Mouse (Mus musculus) forebrain, embryonic 15.5 days (tissue): ENCODE measurements at regions not wholly inside any gene's neighbourhood (a gene's known extent, or its start where the extent isn't known, plus 50 kb on each side); places are given as distances from the start of the nearest gene placed in this dataset.
A peak's percentile ranks its signal among the peaks of the same experiment; 100 is the strongest.
"Not testable (repeated sequence)": the region's sequence is repeated elsewhere in the genome, so short reads cannot be mapped to it uniquely, and the experiment has no call there.

Source experiments
- ATAC-seq: fragments of 200-750 bp; cut with Nextera tagmentation; replicated peaks from 2 replicates; pipeline ENCODE4 v1.8.0; 2017; ENCODE audit warnings: mild to moderate bottlenecking, moderate TSS enrichment, moderate library complexity
- H3K27ac ChIP-seq: fragments of 300-500 bp; sonication (generic); replicated peaks from 2 replicates; pipeline ENCODE4 v1.5.1; 2015; ENCODE audit warnings: mild to moderate bottlenecking, inconsistent platforms
- H3K27me3 ChIP-seq: fragments of 300-500 bp; sonication (generic); 2 replicates; pipeline ENCODE4 v1.6.1; 2015; ENCODE audit warnings: inconsistent platforms
- H3K36me3 ChIP-seq: fragments of 300-500 bp; sonication (generic); 2 replicates; pipeline ENCODE4 v1.6.1; 2015; ENCODE audit warnings: mild to moderate bottlenecking, inconsistent platforms
- H3K4me1 ChIP-seq: fragments of 300-500 bp; sonication (generic); 2 replicates; pipeline ENCODE4 v1.6.1; 2015; ENCODE audit warnings: inconsistent platforms
- H3K4me2 ChIP-seq: fragments of 300-500 bp; sonication (generic); replicated peaks from 2 replicates; pipeline ENCODE4 v1.6.1; 2015; ENCODE audit warnings: mild to moderate bottlenecking, inconsistent platforms
- H3K4me3 ChIP-seq: fragments of 300-500 bp; sonication (generic); 2 replicates; pipeline ENCODE4 v1.5.1; 2015; ENCODE audit warnings: mild to moderate bottlenecking, inconsistent platforms
- H3K9ac ChIP-seq: fragments of 300-500 bp; sonication (generic); replicated peaks from 2 replicates; pipeline ENCODE4 v1.6.1; 2015; ENCODE audit warnings: mild to moderate bottlenecking, inconsistent platforms
- H3K9me3 ChIP-seq: fragments of 300-500 bp; sonication (generic); 2 replicates; pipeline ENCODE4 v1.6.1; 2016; ENCODE audit warnings: inconsistent platforms
- WGBS: fragments of 180-500 bp; shearing (Covaris S2); methylation state at CpG from one replicate; pipeline ENCODE4 v1.1.7; 2015; ENCODE audit warnings: mixed read lengths; 5-methylcytosine and 5-hydroxymethylcytosine counted together

DNA sequence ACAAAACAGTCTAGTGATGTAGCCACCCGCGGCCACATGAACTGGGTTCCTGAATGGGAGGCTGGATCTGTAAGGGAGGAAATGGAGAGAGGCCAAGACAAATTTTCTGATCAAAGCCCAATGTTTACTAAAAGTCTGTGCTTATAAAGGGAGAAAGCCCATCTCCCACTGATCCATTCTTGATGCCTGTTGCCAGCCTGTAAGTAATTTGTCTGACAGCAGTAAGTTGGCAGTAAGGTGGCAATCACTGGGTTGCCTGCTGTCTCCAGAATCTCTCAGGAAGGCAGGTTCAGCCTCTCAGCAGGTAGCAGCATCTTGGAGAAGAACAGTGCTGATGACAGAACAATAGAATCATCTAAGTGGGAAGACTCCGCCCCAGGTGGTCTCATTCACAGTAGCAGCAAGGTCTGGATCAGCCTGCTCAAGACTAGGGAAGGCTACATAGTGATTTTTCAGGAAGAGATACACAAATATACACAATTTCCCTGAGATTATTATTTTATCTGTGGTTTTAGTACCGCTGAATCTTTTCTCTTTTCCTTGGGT lies 327.9 kb downstream of the Impad1 start:
- ATAC-seq, result peak; percentile 53
- H3K4me2 ChIP-seq, result no peak overlapping the region
- no peak overlapping the region for H3K27ac ChIP-seq
- H3K9me3 ChIP-seq, result no peaks in the 10 kb centered on the region
- no peak overlapping the region for H3K4me3 ChIP-seq
- H3K27me3 ChIP-seq, result no peaks in the 10 kb centered on the region
- WGBS, result 36% methylated on average over 4 of the region's 4 CpGs
- no peaks in the 10 kb centered on the region for H3K36me3 ChIP-seq
- H3K9ac ChIP-seq, result no peak overlapping the region
- no peaks in the 10 kb centered on the region for H3K4me1 ChIP-seq

DNA sequence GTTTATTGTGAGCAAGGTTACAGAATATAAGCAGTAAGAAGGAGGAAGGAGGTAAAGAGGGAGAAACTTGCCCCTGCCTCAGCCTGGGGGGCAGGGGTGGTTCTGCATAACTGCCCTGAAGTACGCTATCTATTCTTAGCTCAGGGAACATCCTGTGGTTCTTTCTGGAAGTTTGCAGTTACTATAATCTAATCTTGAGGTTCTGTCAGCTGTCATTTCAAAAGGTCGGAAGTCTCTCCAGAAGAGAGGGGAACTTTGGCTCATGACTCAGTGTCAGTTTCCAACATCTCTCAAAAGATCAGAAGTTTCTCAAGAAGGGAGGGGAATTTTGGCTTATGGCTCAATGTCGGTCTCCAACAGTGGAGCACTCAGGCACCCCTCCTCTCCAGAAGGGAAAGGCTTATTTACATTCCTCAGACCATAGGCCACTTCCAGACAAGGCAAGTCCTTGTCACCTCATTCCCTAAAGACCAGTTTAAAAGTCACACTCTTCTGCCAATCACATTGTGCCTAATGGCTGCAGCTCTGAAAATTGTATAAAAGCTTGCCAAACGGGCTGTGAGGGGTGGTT lies 328.9 kb downstream of the Impad1 start:
- ATAC-seq, result no peak
- H3K4me3 ChIP-seq, result no peak overlapping the region
- no peaks in the 10 kb centered on the region for H3K36me3 ChIP-seq
- H3K9ac ChIP-seq, result no peak overlapping the region
- H3K4me2 ChIP-seq, result no peak overlapping the region
- H3K27ac ChIP-seq, result no peak overlapping the region
- H3K9me3 ChIP-seq, result no peaks in the 10 kb centered on the region
- H3K27me3 ChIP-seq, result no peaks in the 10 kb centered on the region
- WGBS, result 68% methylated on average over 4 of the region's 4 CpGs
- no peaks in the 10 kb centered on the region for H3K4me1 ChIP-seq

DNA sequence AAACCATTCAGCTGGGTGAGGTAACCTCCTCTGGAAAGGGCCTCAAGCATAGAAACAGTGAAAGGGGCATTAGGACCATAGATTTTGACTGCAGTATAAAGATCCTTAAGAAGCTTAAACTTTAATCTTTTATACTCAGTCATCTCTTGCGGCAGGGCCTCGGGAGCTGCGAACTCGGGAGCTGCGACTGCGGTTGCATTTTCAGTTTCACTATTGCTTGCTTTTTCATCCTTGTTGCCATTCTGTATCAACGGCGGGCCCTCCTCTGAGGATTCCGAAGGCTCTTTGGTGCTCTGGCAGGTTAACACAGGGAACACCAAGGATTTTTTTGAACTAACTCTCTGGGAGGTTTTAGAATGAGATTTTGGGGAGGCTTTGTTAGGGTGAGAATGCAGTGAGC lies 333.9 kb downstream of the Impad1 start:
- Histone ChIP-seq H3K27me3 (no peaks in the 10 kb centered on the region), H3K27ac (no peak overlapping the region), H3K4me2 (no peak overlapping the region), H3K4me3 (no peak overlapping the region), H3K4me1 (no peaks in the 10 kb centered on the region), H3K9me3 (no peaks in the 10 kb centered on the region), H3K36me3 (no peaks in the 10 kb centered on the region), H3K9ac (no peak overlapping the region)
- 67% methylated on average over 9 of the region's 9 CpGs for WGBS
- ATAC-seq, result no peak

DNA sequence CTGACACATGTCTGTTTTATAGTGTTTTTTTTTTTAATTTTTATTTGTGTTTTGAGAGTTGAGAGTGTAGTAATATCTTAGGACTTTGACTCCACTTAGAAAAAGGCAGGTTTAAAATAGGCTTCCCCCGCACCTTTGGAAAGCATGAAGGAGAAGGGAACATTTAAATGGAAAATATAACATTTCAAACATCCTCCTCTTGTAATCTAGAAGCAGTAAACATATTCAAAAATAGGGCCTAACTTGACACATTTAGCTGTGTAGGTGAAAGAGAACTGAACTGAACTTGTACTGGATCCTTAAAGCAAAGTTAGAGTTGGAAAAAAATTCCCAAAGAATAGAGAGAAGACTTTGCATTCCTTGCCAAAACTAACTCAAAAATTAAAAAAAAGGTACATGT lies 343.1 kb downstream of the Impad1 start:
- H3K4me1 ChIP-seq, result no peaks in the 10 kb centered on the region
- H3K27me3 ChIP-seq, result no peaks in the 10 kb centered on the region
- H3K4me3 ChIP-seq, result no peak overlapping the region
- no peak overlapping the region for H3K27ac ChIP-seq
- no peaks in the 10 kb centered on the region for H3K9me3 ChIP-seq
- no peak for ATAC-seq
- 95% methylated on average over 1 of the region's 1 CpGs for WGBS
- no peaks in the 10 kb centered on the region for H3K36me3 ChIP-seq
- no peak overlapping the region for H3K4me2 ChIP-seq
- H3K9ac ChIP-seq, result no peak overlapping the region

DNA sequence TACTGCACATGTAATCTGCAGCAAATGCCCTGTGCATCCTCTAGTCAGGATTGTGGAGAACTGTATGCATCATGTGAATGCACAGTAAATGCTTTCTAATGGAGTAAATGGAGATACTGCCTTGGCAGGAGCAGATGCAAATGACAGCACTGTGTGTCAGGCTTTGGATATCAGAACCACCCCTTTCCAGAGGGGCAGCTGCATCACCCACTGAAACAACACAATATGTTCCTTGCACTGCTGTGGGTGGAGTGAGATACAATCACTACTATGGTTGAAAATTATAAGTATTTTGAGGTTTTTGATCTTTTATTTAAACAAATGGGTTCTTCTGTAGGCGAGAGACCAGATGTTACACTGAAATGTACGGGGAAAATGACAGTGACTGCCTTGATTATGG lies 350.5 kb downstream of the Impad1 start:
- Histone ChIP-seq H3K4me2 (no peak overlapping the region), H3K27me3 (no peaks in the 10 kb centered on the region), H3K9ac (no peak overlapping the region), H3K9me3 (no peaks in the 10 kb centered on the region), H3K4me3 (no peak overlapping the region), H3K36me3 (no peaks in the 10 kb centered on the region), H3K27ac (no peak overlapping the region), H3K4me1 (no peaks in the 10 kb centered on the region)
- 82% methylated on average over 2 of the region's 2 CpGs for WGBS
- ATAC-seq, result no peak

DNA sequence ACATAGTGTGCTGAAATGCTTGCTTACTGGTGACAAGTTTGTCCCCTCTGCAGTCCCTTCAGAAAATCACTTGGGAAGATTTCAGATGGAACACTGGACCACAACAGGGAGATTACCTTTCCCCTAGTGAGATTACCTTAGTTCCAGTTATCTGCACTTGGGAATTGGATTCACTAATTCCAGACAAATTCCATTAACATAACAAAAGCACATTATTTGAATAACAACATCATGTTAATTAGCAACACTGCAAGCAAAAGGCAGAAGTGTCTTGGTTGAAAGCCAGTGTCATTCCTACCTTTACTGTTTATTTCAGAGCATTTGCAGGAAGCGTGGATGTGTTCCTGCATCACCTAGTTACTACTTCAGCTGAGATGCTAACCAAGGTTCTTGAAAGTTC lies 355.6 kb downstream of the Impad1 start:
- H3K4me3 ChIP-seq, result no peak overlapping the region
- no peaks in the 10 kb centered on the region for H3K27me3 ChIP-seq
- no peaks in the 10 kb centered on the region for H3K36me3 ChIP-seq
- H3K9me3 ChIP-seq, result no peaks in the 10 kb centered on the region
- no peak for ATAC-seq
- no peaks in the 10 kb centered on the region for H3K4me1 ChIP-seq
- no peak overlapping the region for H3K27ac ChIP-seq
- no peak overlapping the region for H3K4me2 ChIP-seq
- WGBS, result 48% methylated on average over 1 of the region's 1 CpGs
- no peak overlapping the region for H3K9ac ChIP-seq

DNA sequence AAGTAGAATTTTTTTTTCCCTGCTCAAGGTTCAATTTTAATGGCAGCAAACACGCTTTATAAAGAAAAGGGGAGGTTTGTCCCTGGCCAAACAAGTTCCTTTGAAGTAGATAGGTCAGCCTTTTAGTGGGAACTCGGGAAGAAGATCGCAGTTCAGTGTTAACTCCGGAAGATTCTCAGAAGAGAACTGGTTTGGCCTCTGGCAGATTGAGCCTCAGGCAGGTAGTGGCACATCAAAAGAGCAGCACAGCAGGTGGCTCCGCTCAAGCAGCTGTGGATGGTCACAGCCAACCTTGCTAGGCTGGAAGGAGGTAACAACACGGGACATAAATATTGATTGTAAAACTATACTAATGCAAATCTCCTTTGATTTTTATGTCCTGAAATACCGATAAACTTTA lies 347.2 kb upstream of the Sdr16c6 start:
- H3K9ac ChIP-seq, ATAC-seq: not testable (repeated sequence)
- 43% methylated on average over 7 of the region's 7 CpGs for WGBS

DNA sequence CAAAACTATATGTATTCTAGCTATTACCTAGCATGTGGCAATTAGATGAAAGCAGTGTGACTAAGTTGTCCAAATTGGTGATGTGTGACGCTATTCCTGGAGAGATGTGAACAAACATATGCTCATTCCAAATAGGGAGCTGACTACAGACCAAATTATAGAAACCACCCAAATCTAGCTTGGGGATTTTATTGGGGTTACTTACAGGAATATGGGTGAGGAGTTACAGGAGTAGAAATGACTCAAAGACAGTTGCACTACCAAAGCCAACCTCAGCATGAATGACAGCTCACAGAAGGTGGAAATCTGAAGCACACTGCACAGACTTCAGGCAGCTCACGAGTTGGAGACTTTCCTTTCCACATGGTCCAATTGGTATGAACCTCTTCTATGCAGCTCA lies 326.5 kb upstream of the Sdr16c6 start:
- H3K36me3 ChIP-seq, result no peaks in the 10 kb centered on the region
- ATAC-seq, result no peak
- no peak overlapping the region for H3K4me3 ChIP-seq
- no peaks in the 10 kb centered on the region for H3K27me3 ChIP-seq
- WGBS, result 75% methylated on average over 2 of the region's 2 CpGs
- H3K9me3 ChIP-seq, result no peaks in the 10 kb centered on the region
- H3K4me2 ChIP-seq, result no peak overlapping the region
- no peaks in the 10 kb centered on the region for H3K4me1 ChIP-seq
- no peak overlapping the region for H3K27ac ChIP-seq
- H3K9ac ChIP-seq, result no peak overlapping the region

More for the DNA sequence above, 347.2 kb upstream of the Sdr16c6 start:
- not testable (repeated sequence) for H3K27me3 ChIP-seq, H3K36me3 ChIP-seq, H3K4me1 ChIP-seq, H3K4me2 ChIP-seq, H3K27ac ChIP-seq, H3K9me3 ChIP-seq, H3K4me3 ChIP-seq

DNA sequence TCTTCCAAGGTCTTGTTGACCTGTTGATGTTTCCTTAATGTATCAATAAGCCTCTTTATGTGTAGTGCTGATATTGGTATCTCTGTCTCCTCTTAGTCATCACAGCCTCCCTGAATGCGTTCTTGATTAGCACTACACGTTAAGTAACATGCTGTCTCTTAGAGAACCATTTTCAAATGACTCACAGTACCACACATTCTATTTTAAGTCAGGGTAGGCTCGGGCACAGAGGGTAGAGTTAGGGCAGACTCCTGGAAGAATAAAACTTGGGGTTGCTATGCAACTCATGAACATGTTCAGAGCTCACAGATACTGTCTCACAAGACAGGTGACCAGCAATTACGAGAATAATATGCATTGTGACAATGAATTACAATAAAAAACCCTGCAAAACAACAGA lies 320.1 kb upstream of the Sdr16c6 start:
- H3K4me2 ChIP-seq, result no peak overlapping the region
- H3K27me3 ChIP-seq, result no peaks in the 10 kb centered on the region
- no peak for ATAC-seq
- H3K4me3 ChIP-seq, result no peak overlapping the region
- H3K27ac ChIP-seq, result no peak overlapping the region
- 81% methylated on average over 4 of the region's 4 CpGs for WGBS
- H3K9me3 ChIP-seq, result no peaks in the 10 kb centered on the region
- no peaks in the 10 kb centered on the region for H3K4me1 ChIP-seq
- no peaks in the 10 kb centered on the region for H3K36me3 ChIP-seq
- H3K9ac ChIP-seq, result no peak overlapping the region

DNA sequence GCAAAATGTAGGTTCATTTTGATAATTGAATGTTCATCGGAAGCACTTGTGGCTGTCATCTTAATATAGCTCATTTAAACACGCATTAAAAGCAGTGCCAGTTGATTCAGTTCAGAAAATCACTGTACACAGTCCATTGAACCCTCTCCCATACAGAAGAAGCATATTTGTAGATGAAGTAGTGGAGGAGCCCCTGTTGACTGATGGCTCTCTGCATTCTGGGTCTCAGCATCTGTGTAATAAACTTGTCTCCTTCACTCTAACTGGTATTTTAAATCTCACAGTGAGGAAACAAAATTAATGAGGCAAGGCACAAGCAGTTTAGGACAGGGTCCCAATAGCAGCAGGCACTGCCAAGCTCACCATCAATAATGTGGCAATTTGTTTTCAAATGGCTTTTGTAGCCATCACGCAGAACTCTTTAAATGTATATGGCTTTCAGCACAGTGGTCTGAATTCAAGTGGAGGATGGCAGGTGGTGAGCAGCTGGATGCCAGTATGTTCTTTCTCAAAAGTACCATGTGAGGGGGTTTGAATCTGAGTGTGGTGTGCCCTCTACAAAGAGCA lies 302.8 kb upstream of the Sdr16c6 start:
- 65% methylated on average over 3 of the region's 3 CpGs for WGBS
- H3K27ac ChIP-seq, result no peak overlapping the region
- ATAC-seq, result no peak

DNA sequence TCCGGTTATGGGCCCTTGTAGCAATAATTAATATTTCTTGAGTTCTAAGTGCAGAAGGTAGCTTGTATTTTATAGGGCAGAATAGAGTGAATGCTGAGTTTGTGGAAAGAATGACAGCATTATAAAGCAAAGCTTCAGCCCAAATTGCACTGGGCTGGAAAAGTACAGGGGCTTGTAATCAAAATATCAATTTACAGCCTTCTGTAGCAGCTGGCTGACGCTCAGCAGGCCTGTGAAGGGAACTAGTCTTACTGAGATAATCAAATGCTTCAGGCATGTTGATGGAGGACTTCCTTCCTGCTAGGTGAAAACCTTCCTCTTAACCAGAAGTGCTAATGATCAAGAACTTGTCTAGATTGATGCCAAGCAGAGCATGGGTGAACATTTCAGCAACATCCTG lies 257.9 kb upstream of the Sdr16c6 start:
- no peaks in the 10 kb centered on the region for H3K36me3 ChIP-seq
- no peak overlapping the region for H3K9ac ChIP-seq
- H3K4me2 ChIP-seq, result no peak overlapping the region
- H3K9me3 ChIP-seq, result no peaks in the 10 kb centered on the region
- no peak overlapping the region for H3K4me3 ChIP-seq
- no peak for ATAC-seq
- WGBS, result 52% methylated on average over 2 of the region's 2 CpGs
- no peaks in the 10 kb centered on the region for H3K4me1 ChIP-seq
- H3K27me3 ChIP-seq, result no peaks in the 10 kb centered on the region
- no peak overlapping the region for H3K27ac ChIP-seq

More for the DNA sequence above, 302.8 kb upstream of the Sdr16c6 start:
- Histone ChIP-seq H3K27me3 (no peaks in the 10 kb centered on the region), H3K9ac (no peak overlapping the region), H3K36me3 (no peaks in the 10 kb centered on the region), H3K4me1 (no peaks in the 10 kb centered on the region), H3K4me2 (no peak overlapping the region), H3K4me3 (no peak overlapping the region), H3K9me3 (no peaks in the 10 kb centered on the region)

DNA sequence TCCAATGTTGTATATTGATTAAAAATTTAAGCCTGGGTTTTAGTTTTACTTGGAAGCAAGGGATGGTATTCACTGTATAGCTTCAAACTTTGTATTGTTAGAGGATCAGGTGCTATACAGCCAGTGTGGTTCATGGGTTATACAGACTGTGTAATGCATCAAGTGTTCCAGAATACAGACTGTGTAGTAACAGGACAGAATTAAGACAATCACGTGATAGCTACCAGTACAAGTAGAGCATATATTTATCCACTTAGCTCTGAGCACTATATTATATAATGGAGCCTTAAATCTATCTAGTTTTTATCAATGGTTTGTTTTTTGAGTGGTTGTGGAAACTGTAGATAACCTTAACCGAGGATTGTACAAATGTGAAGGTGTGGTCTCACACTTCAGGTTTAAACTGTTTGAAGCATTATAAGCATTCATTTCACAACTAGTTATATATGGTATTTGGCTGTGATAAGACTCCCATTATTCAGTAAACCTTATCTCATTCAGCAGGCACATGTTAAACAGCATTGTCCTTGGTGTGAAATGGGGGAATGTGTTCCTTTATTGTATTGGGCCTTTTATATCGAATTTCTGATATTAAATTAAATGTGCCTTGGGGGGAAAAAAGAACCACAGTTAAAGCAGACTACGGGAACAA lies 256.3 kb upstream of the Sdr16c6 start:
- H3K4me1 ChIP-seq, result no peaks in the 10 kb centered on the region

DNA sequence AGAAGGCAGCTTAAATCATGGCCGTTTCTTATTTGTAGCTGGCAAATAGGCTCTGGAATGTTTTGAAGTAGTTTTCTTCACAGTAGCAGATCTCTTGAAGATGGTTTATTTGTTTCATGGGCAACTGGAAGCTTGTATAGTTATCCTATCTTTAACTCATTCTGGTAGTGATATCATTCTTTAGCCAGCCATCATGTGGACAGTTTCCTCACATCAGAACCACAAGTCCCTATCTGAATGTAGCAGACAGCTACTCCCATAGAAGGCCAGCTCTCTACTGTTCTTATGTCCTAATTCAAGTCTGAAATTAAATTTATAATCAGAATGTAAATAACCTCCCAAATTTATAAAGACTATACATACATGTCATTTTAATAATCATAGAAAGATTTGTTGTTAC lies 253.8 kb upstream of the Sdr16c6 start:
- no peak for ATAC-seq
- Histone ChIP-seq H3K4me1 (no peaks in the 10 kb centered on the region), H3K27ac (no peak overlapping the region)

More for the DNA sequence above, 256.3 kb upstream of the Sdr16c6 start:
- H3K36me3 ChIP-seq, result no peaks in the 10 kb centered on the region
- H3K27me3 ChIP-seq, result no peaks in the 10 kb centered on the region
- ATAC-seq, result no peak
- H3K4me3 ChIP-seq, result no peak overlapping the region
- 77% methylated on average over 4 of the region's 4 CpGs for WGBS
- H3K4me2 ChIP-seq, result no peak overlapping the region
- H3K9me3 ChIP-seq, result no peaks in the 10 kb centered on the region
- H3K9ac ChIP-seq, result no peak overlapping the region
- H3K27ac ChIP-seq, result no peak overlapping the region

More for the DNA sequence above, 253.8 kb upstream of the Sdr16c6 start:
- H3K9ac ChIP-seq, result no peak overlapping the region
- H3K27me3 ChIP-seq, result no peaks in the 10 kb centered on the region
- no peak overlapping the region for H3K4me2 ChIP-seq
- H3K36me3 ChIP-seq, result no peaks in the 10 kb centered on the region
- no peaks in the 10 kb centered on the region for H3K9me3 ChIP-seq
- H3K4me3 ChIP-seq, result no peak overlapping the region
- 98% methylated on average over 1 of the region's 1 CpGs for WGBS
